In genomic region chrX:167035639-167036038, GRCm38 (mm10) we compare ENCODE assay signal across 32 mouse cellular contexts.
"Had no signal": no experiment of that assay in that cellular context is flagged by ENCODE, and none has a peak within 500 bp of the region (broad histone marks: within the 10 kb centered on the region; RNA-seq: fewer than 3 reads in every experiment).

No protein-coding gene starts in this region.

- DNase-seq: left cerebral cortex, postnatal 4 days; liver; liver, embryonic 13.5 days; liver, postnatal 0 days; lung, adult 18-20 months; lung, adult 2 months; lung, embryonic 14.5 days; lung, postnatal 10 days; lung, postnatal 14 days; lung, postnatal 36 days; lung, postnatal 4 days; midbrain, embryonic 14.5 days had no signal

- H3K27me3 ChIP-seq: liver, embryonic 12.5 days; liver, embryonic 13.5 days; liver, embryonic 15.5 days; lung, embryonic 15.5 days had no signal

- H3K4me2 ChIP-seq: limb, embryonic 12.5 days; limb, embryonic 13.5 days; limb, embryonic 15.5 days; liver, embryonic 11.5 days; liver, embryonic 12.5 days; liver, embryonic 13.5 days; liver, embryonic 15.5 days; lung, embryonic 14.5 days; lung, embryonic 15.5 days; midbrain, embryonic 11.5 days; midbrain, embryonic 12.5 days; midbrain, embryonic 13.5 days; midbrain, embryonic 15.5 days had no signal

- H3K4me3 ChIP-seq: left cerebral cortex, adult 2 months; limb, embryonic 10.5 days; limb, embryonic 12.5 days; limb, embryonic 13.5 days; limb, embryonic 15.5 days; liver, embryonic 12.5 days; liver, embryonic 13.5 days; liver, embryonic 15.5 days; lung, embryonic 15.5 days; megakaryocyte, embryonic 14.5 days; midbrain, embryonic 10.5 days; midbrain, embryonic 12.5 days; midbrain, embryonic 13.5 days; midbrain, embryonic 15.5 days; myocyte had no signal

- H3K9ac ChIP-seq: limb, embryonic 12.5 days; limb, embryonic 13.5 days; limb, embryonic 15.5 days; liver, embryonic 12.5 days; liver, embryonic 13.5 days; liver, embryonic 14.5 days; liver, embryonic 15.5 days; liver, postnatal 0 days; lung, embryonic 14.5 days; lung, embryonic 15.5 days; midbrain, embryonic 12.5 days; midbrain, embryonic 13.5 days; midbrain, embryonic 15.5 days had no signal

- H3K4me1 ChIP-seq: limb, embryonic 10.5 days; limb, embryonic 12.5 days; limb, embryonic 13.5 days; limb, embryonic 15.5 days; liver, embryonic 12.5 days; liver, embryonic 13.5 days; liver, embryonic 15.5 days; lung, embryonic 15.5 days; midbrain, embryonic 10.5 days; midbrain, embryonic 12.5 days; midbrain, embryonic 13.5 days; midbrain, embryonic 15.5 days had no signal

- H3K9me3 ChIP-seq: limb, embryonic 10.5 days; limb, embryonic 12.5 days; limb, embryonic 13.5 days; limb, embryonic 15.5 days; liver, embryonic 12.5 days; liver, embryonic 13.5 days; liver, embryonic 15.5 days; lung, embryonic 15.5 days; megakaryocyte, embryonic 14.5 days; midbrain, embryonic 10.5 days; midbrain, embryonic 12.5 days; midbrain, embryonic 13.5 days; midbrain, embryonic 15.5 days had no signal

- H3K36me3 ChIP-seq: limb, embryonic 10.5 days; limb, embryonic 12.5 days; limb, embryonic 13.5 days; limb, embryonic 15.5 days; liver, embryonic 12.5 days; liver, embryonic 13.5 days; liver, embryonic 15.5 days; lung, embryonic 15.5 days; midbrain, embryonic 10.5 days; midbrain, embryonic 12.5 days; midbrain, embryonic 13.5 days; midbrain, embryonic 15.5 days had no signal

- ATAC-seq: liver, embryonic 12.5 days; liver, postnatal 0 days; lung, postnatal 0 days; midbrain, embryonic 13.5 days; midbrain, embryonic 15.5 days; midbrain, embryonic 16.5 days had no signal

- H3K27ac ChIP-seq: left cerebral cortex, adult 2 months; limb, embryonic 10.5 days; limb, embryonic 12.5 days; limb, embryonic 13.5 days; limb, embryonic 15.5 days; liver, embryonic 12.5 days; liver, embryonic 13.5 days; liver, embryonic 14.5 days; liver, embryonic 15.5 days; lung, embryonic 15.5 days; macrophage; midbrain, embryonic 10.5 days; midbrain, embryonic 12.5 days; midbrain, embryonic 13.5 days; midbrain, embryonic 15.5 days had no signal
